Mouse (Mus musculus): ENCODE results near the gene Odf4.

- TF ChIP-seq CTCF (IDR thresholded peaks at IDR 0.05; ENCODE audit: control insufficient read depth, insufficient read depth, insufficient replicate concordance, low read depth, low read length) (no peak), POLR2A (IDR thresholded peaks at IDR 0.05; ENCODE audit: control insufficient read depth, low read depth, low read length) (no peak)
Measured at GRCm38 (mm10) chr11:68966554-68966953, 39.7 kb upstream of the Odf4 start.

Measured in testis, adult 2 months (tissue).